Comparison of ENCODE assay signal across 12 mouse cellular contexts in genomic region chr2:57378147-57378889, GRCm38 (mm10).
DNase-seq lines count a peak whose midpoint lies in the region; ATAC-seq and TF ChIP-seq lines count a peak whose summit lies in the region.
"Had no signal": no experiment of that assay in that cellular context is flagged by ENCODE, and none has a peak within 500 bp of the region (broad histone marks: within the 10 kb centered on the region; RNA-seq: fewer than 3 reads in every experiment).

No protein-coding gene starts in this region.

- no peak for TF ChIP-seq CTCF in stomach, postnatal 0 days (IDR thresholded peaks at IDR 0.05; ENCODE audit: low read depth)

- 0 out of 2 replicates have a peak, but pooled peaks cover 4% of the 10 kb centered on the region for H3K27me3 ChIP-seq in hindbrain, embryonic 10.5 days (ENCODE audit: insufficient read depth, poor library complexity, severe bottlenecking)
- H3K27me3 ChIP-seq in midbrain, embryonic 12.5 days, result peaks cover 12% of the 10 kb centered on the region; the same call in 1 of the 2 replicates
- no peaks in the 10 kb centered on the region for H3K27me3 ChIP-seq in stomach, postnatal 0 days (ENCODE audit: control insufficient read depth, insufficient read depth, low read length)

- peak overlapping the region; percentile 44 for H3K4me2 ChIP-seq in midbrain, embryonic 12.5 days (replicated peaks)
- H3K4me2 ChIP-seq in stomach, postnatal 0 days (replicated peaks; ENCODE audit: low read depth), result no peak overlapping the region

- TF ChIP-seq EP300 in stomach, postnatal 0 days (optimal IDR thresholded peaks at IDR 0.05), result no peak

- H3K4me3 ChIP-seq in hindbrain, embryonic 10.5 days, result peak overlapping the region; percentile 26
- 0 out of 2 replicates have a peak overlapping the region, but pooled peaks have one; percentile 7 for H3K4me3 ChIP-seq in midbrain, embryonic 12.5 days
- H3K4me3 ChIP-seq in stomach, postnatal 0 days (ENCODE audit: low read depth, low read length), result no peak overlapping the region

- peaks cover 39% of the 10 kb centered on the region for H3K4me1 ChIP-seq in hindbrain, embryonic 10.5 days (replicated peaks)
- H3K4me1 ChIP-seq in midbrain, embryonic 12.5 days, result peaks cover 45% of the 10 kb centered on the region
- no peaks in the 10 kb centered on the region for H3K4me1 ChIP-seq in stomach, postnatal 0 days (replicated peaks; ENCODE audit: control insufficient read depth, insufficient read depth)

- peak; percentile 9 to 29 for DNase-seq in cerebellum, postnatal 14 days
- DNase-seq in cerebellum, adult 8-10 months, result no peak
- peak; percentile 41 for DNase-seq in embryo, embryonic 10.5 days (ENCODE audit: low spot score)
- DNase-seq in hindbrain, embryonic 10.5 days (ENCODE audit: low spot score), result peak; percentile 12
- no peak for DNase-seq in stomach, postnatal 0 days (ENCODE audit: low spot score)
- no peak for DNase-seq in testis, postnatal 10 days (ENCODE audit: low spot score)
- DNase-seq in spleen, adult 12 weeks (ENCODE audit: low spot score), result no peak
- DNase-seq: cerebellum, adult 2 months; kidney, adult 8-10 months; layer of hippocampus, adult 9-11 months; thymus, postnatal 14 days had no signal

- no peaks in the 10 kb centered on the region for H3K9me3 ChIP-seq in hindbrain, embryonic 10.5 days
- H3K9me3 ChIP-seq in midbrain, embryonic 12.5 days, result no peaks in the 10 kb centered on the region
- H3K9me3 ChIP-seq in stomach, postnatal 0 days (ENCODE audit: control insufficient read depth, low read length), result no peaks in the 10 kb centered on the region

- H3K27ac ChIP-seq in hindbrain, embryonic 10.5 days, result peak overlapping the region; percentile 66; the same call in 1 of the 2 replicates
- H3K27ac ChIP-seq in midbrain, embryonic 12.5 days (replicated peaks), result 0 out of 2 replicates have a peak overlapping the region, but pooled peaks have one; percentile 20
- no peak overlapping the region for H3K27ac ChIP-seq in stomach, postnatal 0 days (replicated peaks)

- peak; percentile 59 for ATAC-seq in midbrain, embryonic 12.5 days (ENCODE audit: low FRiP score, low read depth)
- ATAC-seq in stomach, postnatal 0 days (ENCODE audit: low FRiP score, low TSS enrichment), result no peak

- WGBS in hindbrain, embryonic 10.5 days, result 9% methylated on average over 8 of the region's 8 CpGs
- 6% methylated on average over 8 of the region's 8 CpGs for WGBS in midbrain, embryonic 12.5 days
- WGBS in stomach, postnatal 0 days, result 33% methylated on average over 8 of the region's 8 CpGs

- no peaks in the 10 kb centered on the region for H3K36me3 ChIP-seq in hindbrain, embryonic 10.5 days
- no peaks in the 10 kb centered on the region for H3K36me3 ChIP-seq in midbrain, embryonic 12.5 days
- no peaks in the 10 kb centered on the region for H3K36me3 ChIP-seq in stomach, postnatal 0 days (ENCODE audit: control insufficient read depth, insufficient read depth, low read length)

- no peak overlapping the region for H3K9ac ChIP-seq in midbrain, embryonic 12.5 days (replicated peaks)
- no peak overlapping the region for H3K9ac ChIP-seq in stomach, postnatal 0 days (ENCODE audit: low read length)

Comparison
In these comparisons a context has a peak if more than half of its experiments do, and no peak if none do; other contexts are left out.
1. DNase-seq: peak in cerebellum, postnatal 14 days (2 of 2), embryo, embryonic 10.5 days (single experiment) and hindbrain, embryonic 10.5 days (single experiment); none in cerebellum, adult 8-10 months (single experiment), stomach, postnatal 0 days (single experiment), testis, postnatal 10 days (single experiment) and spleen, adult 12 weeks (single experiment).